Mouse (Mus musculus) cerebellum, adult 8-10 months (tissue): ENCODE measurements around the gene Apobec4.

Source experiments
- DNase-seq: peaks from one replicate; pipeline ENCODE4 v3.0.0; 2022

Apobec4 gene

DNA sequence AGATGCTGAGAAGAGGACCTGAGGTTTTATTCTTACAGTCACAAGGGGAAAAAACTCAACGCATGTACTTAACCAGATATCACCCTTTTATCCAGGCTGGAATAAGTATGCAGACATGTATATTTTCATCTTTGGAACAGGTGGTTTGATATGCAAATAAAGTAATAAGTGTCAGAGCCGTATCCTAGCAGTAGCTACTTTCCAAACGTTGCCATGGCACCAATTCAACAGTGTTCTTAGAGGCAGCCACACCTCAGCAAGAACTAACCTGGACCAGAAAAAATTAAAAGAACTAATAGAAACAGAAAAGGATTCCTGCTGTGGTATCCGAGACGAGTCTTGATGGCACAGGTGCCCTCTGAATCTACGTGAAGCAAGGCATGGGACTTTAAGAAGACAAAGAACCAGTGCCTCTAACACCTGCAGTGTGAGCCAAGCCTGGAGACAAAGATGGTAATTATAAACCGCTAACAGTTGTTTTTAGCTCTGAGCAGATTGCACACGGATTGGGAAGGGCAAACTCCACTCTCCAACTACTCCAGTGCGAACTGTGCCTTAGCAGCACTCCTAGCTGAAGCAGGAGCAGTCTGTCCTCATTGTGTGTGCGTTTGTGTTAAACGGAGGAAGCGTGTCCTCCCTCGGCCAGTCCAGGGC, at the start of gene Apobec4:
Gene Apobec4, plus strand, starts transcription at position 240 of the 654 bp plus-strand sequence.
- DNase-seq: no peak

- DNase-seq: no peak
Observed at GRCm38 (mm10) chr1:152701066-152701465, 49.3 kb upstream of the Apobec4 start.

- DNase-seq: no peak
Observed at GRCm38 (mm10) chr1:152702920-152703319, 47.4 kb upstream of the Apobec4 start.

- no peak for DNase-seq
Observed at GRCm38 (mm10) chr1:152703941-152704340, 46.4 kb upstream of the Apobec4 start.

GRCm38 (mm10) chr1:152707560-152707959, 42.8 kb upstream of the Apobec4 start:
- no peak for DNase-seq

DNA sequence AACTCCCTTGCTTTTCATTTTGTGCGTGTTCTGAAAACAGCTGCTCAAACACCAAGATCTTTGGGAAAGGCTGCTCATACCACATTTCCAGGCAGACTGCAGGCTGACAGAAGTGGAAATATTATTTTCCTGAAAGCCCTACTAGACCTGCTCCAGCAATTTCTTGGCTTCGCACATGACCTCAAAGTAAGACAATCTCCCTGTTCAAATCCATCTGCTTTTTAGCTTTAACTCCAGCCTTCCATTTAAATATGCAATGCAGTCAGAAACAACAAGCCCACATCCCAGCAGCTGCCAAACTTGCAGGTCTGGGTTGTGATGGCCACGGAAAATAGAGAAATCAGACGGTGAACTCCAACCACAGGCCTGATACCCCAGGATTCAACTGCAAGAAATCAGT, 39.3 kb upstream of the Apobec4 start:
- DNase-seq: no peak

GRCm38 (mm10) chr1:152713924-152714323, 36.4 kb upstream of the Apobec4 start:
- DNase-seq: no peak

GRCm38 (mm10) chr1:152714405-152714804, 35.9 kb upstream of the Apobec4 start:
- DNase-seq: no peak

GRCm38 (mm10) chr1:152717329-152717728, 33.0 kb upstream of the Apobec4 start:
- no peak for DNase-seq

DNA sequence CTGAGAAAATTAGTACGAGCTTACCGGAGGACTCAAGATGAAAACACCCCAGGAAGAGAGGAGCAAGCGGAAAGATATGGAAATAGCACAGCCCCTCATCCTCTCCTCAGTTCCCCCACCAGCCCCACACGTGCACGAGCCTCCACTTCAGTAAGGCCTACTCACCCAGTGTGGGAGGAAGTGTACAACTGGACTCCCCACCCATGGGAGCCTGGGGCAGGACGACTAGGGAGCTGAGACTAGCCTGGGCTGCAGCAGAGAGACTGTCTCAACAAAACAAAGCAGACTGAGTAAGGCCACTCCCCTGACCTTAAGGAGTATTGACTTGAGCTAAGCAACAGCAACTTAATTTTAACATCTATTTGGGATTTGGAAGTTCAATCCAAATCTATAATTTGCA, 32.2 kb upstream of the Apobec4 start:
- DNase-seq: no peak

- DNase-seq: no peak
Observed at GRCm38 (mm10) chr1:152720969-152721368, 29.4 kb upstream of the Apobec4 start.

DNA sequence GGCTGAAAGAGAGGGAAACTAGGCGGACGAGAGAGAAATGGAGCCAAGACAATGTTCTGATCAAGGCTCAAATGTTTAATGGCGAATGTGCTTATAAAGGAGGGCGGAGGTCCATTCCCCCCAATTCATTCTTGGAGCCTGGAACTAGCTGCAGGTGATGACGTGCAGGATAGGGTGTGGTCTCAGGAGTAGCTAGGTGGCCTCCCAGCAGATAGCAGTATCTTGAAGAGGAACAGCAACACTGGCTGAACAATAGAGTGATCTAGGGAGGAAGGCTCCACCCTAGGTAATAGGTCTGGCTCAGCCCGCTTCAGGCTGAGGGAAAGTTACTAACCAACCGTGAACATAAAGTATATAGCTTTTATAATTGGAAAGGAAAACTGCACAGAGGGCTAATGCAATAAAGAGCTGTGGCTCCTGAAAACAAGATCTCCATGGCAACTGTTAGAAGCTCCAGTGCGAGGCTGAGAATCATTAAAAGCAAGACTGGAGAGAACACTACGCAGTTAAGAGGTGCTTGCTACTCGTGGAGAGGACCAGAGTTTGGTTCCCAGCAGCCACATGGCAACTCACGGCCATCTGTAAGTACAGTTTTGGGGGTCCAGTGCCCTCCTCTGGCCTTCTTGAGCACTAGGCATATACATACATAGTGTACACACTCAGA, 28.7 kb upstream of the Apobec4 start:
- DNase-seq: no peak

DNA sequence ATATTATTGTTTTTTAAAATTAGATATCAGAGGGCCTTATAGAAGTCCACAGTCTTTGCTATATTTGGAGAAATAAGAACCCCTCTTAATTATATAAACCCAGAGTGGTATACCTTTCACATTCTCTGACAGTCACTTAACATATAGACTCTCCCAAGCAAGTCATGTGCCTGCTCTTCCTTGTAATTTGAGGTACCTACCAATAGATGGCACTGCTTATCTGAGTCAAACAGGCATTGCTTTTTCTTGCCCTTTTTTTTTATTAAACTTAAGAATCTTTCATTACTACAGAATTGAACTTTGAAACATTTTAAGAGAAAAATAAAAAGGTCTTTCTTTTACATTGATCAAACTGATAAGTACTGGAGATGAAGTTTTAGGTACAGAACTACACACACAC, 26.1 kb upstream of the Apobec4 start:
- no peak for DNase-seq

GRCm38 (mm10) chr1:152726095-152726494, 24.3 kb upstream of the Apobec4 start:
- DNase-seq: no peak

DNA sequence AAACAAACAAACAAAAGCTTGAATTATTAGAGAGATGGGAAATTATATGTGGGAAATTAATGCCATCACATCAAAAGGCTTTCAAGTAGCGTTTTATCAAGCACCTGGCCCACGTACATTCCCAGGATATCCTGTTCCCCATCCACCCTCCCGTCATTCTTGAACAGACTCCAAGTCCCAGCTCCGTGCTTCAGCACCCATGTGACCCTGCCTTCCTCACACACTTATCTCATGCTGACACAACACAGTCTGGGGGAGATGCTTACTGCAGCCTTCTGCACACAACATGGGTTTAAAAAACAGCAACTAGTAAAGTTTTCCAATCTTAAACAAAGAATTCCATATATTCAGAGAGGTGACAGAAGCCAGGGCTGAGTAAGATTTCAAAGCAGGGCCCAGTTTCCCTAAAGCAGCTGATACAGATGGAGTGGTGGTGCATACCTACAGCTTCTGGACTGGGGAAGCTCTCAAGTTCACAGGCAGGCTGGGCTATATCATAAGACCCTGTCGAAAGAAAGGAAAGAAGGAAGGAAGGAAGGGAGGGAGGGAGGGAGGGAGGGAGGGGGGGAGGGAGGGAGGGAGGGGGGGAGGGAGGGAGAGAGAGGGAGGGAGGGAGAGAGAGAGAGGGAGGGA, 22.6 kb upstream of the Apobec4 start:
- no peak for DNase-seq

GRCm38 (mm10) chr1:152738793-152739192, 11.6 kb upstream of the Apobec4 start:
- DNase-seq: no peak

DNA sequence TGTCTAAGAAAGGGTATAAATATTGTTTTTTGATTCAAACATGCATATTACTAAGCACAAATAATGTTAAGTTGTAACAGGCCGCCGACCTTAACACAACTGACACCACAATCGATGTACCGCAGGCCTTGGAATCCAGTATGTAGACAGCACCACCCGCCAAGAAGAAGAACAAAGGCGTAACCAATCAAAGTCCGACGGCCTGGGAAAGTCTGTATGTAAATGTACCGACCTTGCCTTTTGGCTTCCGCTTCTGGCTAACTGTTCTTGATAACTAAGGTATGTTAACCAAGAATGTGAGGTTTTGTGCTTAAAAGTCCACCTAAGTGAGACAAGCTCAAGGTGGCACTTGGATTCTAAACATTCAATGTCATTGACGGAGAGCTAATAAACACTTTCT, 11.0 kb upstream of the Apobec4 start:
- no peak for DNase-seq

GRCm38 (mm10) chr1:152743095-152743826, 7.1 kb upstream of the Apobec4 start:
- no peak for DNase-seq

GRCm38 (mm10) chr1:152746426-152746825, 3.9 kb upstream of the Apobec4 start:
- peak; percentile 79 for DNase-seq

GRCm38 (mm10) chr1:152749276-152749675, 1.1 kb upstream of the Apobec4 start:
- no peak for DNase-seq

GRCm38 (mm10) chr1:152761791-152762190, 11.4 kb downstream of the Apobec4 start:
- DNase-seq: no peak

DNA sequence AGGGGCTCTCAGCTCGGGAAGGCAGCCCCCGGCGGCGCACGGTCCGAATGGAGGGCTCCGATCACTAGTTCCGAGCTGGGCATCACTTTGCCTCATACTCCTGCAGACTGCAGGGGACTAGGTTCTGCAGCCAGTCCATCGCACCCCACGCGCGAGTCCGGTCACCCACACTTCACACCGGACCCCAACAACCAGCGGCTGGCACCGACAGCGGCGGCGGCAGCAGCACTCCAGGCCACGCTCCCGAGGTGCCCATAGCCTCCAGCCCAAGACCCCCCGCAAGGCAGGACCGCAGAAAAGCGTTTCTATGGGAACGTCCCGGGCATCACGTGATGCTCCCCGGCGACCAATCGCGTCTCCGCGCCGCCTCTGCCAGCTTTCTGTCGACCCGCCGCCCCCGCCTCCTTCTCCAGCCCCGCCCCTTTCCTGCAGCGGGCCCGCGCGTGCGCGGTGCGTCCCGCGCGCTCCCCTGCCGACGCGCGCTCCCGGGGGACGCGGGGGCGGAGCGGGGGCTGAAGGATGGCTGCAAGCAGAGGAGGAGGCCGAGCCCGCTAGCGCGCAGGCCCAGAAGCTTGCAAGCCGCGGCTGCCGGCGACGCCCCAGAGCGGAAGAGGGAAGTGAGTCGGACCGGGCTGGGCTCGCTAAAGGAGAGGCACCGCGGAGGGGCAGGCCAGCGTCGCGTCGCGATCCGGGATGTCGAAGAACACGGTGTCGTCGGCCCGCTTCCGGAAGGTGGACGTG, 15.9 kb downstream of the Apobec4 start, which contains the start of the genes Rgl1 and Arpc5:
Gene Rgl1, minus strand, starts transcription at position 320 of the 741 bp plus-strand sequence.
Gene Arpc5, plus strand, starts transcription at position 511 of the 741 bp plus-strand sequence.
- DNase-seq: peak; percentile 95
